Mouse (Mus musculus) erythroblast, embryonic 14.5 days (primary cell): ENCODE measurements around the gene Phlda2.

Experiments
- GATA1 ChIP-seq: IDR thresholded peaks from 2 replicates; pipeline ENCODE4 v1.6.1; 2012; ENCODE audit warnings: low read length, inconsistent platforms, mixed read lengths
- TAL1 ChIP-seq: IDR thresholded peaks from 3 replicates; pipeline ENCODE4 v1.6.1; 2012; ENCODE audit warnings: low read length, inconsistent platforms, mixed read lengths

- TF ChIP-seq GATA1 (no peak), TAL1 (no peak)
These were observed 40.4 kb downstream of the Phlda2 start for GRCm38 (mm10) chr7:143462516-143462915.
